Mouse (Mus musculus): ENCODE measurements around the gene Cdca7. TPM values are rescaled to one million over a fixed set of nuclear protein-coding genes. Genes with fewer than 3 reads are reported as not detected.

The Cdca7 gene
- polyA plus RNA-seq, 1 experiment: 1.0 TPM

DNA sequence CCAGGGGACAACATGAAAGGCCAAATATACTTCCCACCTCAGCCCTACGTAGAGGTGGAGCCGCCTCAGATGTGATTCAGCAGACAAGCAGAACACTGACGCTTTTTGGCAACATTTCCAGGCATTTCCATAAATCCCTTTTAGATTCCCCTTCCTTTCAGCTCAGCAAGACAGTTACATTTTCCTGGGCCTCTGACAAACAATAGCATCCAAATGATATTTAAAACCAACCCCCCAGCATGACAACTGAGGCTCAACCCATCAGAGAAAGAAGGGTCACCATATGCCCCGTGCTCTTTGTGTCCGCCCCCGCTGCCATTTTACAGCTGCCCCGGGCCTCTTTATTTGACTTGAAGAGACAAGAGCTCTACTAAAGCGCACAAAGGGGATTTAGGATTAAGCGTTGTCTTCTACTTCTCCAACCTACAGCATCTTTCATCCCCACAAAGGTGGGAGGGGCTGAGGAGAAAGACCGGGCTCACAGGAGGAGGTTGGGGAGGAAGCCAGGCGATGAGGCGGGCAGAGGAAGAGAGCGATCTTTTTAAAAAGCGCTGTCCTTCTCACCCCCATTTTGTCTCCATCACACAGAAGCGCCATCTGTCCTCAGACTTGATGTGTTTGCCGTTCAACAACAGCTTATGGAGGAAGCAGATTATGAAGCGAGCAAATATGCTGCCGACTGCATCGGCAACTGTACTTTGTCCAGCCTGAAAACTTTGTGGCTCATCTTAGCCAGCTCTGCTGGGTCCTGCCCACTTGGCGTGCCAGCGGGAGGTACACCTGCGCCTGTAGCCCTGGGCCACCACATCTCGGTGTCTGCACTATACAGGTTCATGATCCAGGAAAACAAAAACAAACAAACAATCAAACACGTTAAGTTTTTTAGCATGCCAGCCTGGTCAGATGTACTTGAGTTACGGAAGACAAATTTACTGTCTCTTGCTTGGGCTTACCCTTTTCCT is 53.7 kb downstream of the Cdca7 start:
- H3K27me3 ChIP-seq (ENCODE audit: control insufficient read depth): peaks cover 5% of the 10 kb centered on the region; the same call in 1 of the 2 replicates
- no peaks in the 10 kb centered on the region for H3K4me1 ChIP-seq (ENCODE audit: control insufficient read depth)
- H3K9me3 ChIP-seq (ENCODE audit: control insufficient read depth, low read length): no peaks in the 10 kb centered on the region
- no peak for TF ChIP-seq GATA1 (IDR thresholded peaks at IDR 0.05; ENCODE audit: low read length)
- no peak for TF ChIP-seq TAL1 (IDR thresholded peaks at IDR 0.05; ENCODE audit: low read length)
- no peaks in the 10 kb centered on the region for H3K36me3 ChIP-seq (ENCODE audit: control insufficient read depth)
- no peak overlapping the region for H3K4me3 ChIP-seq (replicated peaks)

DNA sequence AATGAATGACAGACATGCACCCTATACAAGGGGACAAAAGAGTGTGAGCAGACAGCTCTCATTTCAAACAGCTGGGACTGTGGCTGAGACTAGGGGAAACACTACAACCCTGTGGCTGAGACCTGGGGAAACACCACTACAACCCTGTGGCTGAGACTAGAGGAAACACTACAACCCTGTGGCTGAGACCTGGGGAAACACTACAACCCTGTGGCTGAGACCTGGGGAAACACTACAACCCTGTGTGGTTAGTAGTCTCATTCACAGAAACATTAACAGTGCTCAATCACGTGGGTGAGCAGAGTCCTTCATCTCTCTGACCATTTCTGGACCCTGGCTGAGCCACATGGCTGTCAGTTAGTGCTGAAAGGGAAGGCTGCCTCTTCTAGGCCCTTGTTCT is 59.9 kb downstream of the Cdca7 start:
- Histone ChIP-seq H3K4me3 (replicated peaks) (no peak overlapping the region), H3K4me1 (ENCODE audit: control insufficient read depth) (no peaks in the 10 kb centered on the region), H3K36me3 (ENCODE audit: control insufficient read depth) (no peaks in the 10 kb centered on the region), H3K27me3 (ENCODE audit: control insufficient read depth) (no peaks in the 10 kb centered on the region), H3K9me3 (ENCODE audit: control insufficient read depth, low read length) (no peaks in the 10 kb centered on the region)
- TF ChIP-seq TAL1 (IDR thresholded peaks at IDR 0.05; ENCODE audit: low read length): no peak
- no peak for TF ChIP-seq GATA1 (IDR thresholded peaks at IDR 0.05; ENCODE audit: low read length)

Other genes with a start within 250 kb of the Cdca7 start
- 0.21 and 0.30 TPM in 2 replicates for gene Map3k20, start 190.5 kb upstream of the Cdca7 start, polyA plus RNA-seq (2012)